Mouse (Mus musculus): ENCODE results near the gene Parp6. TPM values are rescaled to one million over a fixed set of nuclear protein-coding genes. Genes with fewer than 3 reads are reported as not detected.
A peak's percentile ranks its signal among the peaks of the same experiment; 100 is the strongest.

The Parp6 gene
- polyA plus RNA-seq, 1 experiment from 2014 or later, result 37.7 TPM

DNA sequence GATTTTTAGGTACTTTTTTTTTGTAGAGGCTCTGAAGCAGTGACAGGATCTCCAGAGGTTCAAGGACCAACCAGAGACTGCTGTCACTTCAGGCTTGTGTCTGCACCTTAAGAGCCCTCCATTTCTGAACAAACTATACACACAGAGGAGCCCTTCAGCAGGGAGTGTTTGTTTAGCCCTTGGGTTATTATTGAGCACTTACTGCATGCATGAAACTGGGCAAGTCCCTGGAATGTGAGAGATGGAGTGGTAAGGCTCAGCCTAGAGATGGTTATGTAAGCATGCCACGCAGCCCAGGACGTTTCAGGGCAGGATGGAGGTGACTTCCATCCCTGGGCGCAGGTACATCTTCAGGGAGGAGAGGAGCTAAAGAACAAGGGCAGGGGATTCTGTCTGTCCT is 79.3 kb downstream of the Parp6 start:
- H3K4me3 ChIP-seq, result no peak overlapping the region
- no peaks in the 10 kb centered on the region for H3K9me3 ChIP-seq
- H3K36me3 ChIP-seq (replicated peaks), result no peaks in the 10 kb centered on the region
- peaks cover 13% of the 10 kb centered on the region for H3K27me3 ChIP-seq (replicated peaks; ENCODE audit: low read depth, poor library complexity, severe bottlenecking)
- 82% methylated on average over 3 of the region's 3 CpGs for WGBS
- DNase-seq (ENCODE audit: low spot score), result no peak
- peaks cover 50% of the 10 kb centered on the region for H3K4me1 ChIP-seq
- H3K27ac ChIP-seq (replicated peaks), result 0 out of 2 replicates have a peak overlapping the region, but pooled peaks have one; percentile 14

Other genes starting within 250 kb of the Parp6 start
- gene Arih1, start 130.7 kb upstream of the Parp6 start, polyA plus RNA-seq (2016; fragmentation: Nextera tagmentation; extraction: Ambion mirVana), result 18.7 and 19.5 TPM in 2 replicates
- 42.5 and 43.2 TPM in 2 replicates for gene Hexa, start 77.7 kb upstream of the Parp6 start, polyA plus RNA-seq (2016; fragmentation: Nextera tagmentation; extraction: Ambion mirVana)
- not detected in 2 replicates for gene Tmem202, start 77.4 kb upstream of the Parp6 start, polyA plus RNA-seq (2016; fragmentation: Nextera tagmentation; extraction: Ambion mirVana)
- gene Celf6, start 39.4 kb upstream of the Parp6 start, polyA plus RNA-seq (2016; fragmentation: Nextera tagmentation; extraction: Ambion mirVana), result 1.3 TPM in 2 replicates
- 2,716 and 3,081 TPM in 2 replicates for gene Pkm, start 39.1 kb downstream of the Parp6 start, polyA plus RNA-seq (2016; fragmentation: Nextera tagmentation; extraction: Ambion mirVana)
- 0.24 and 0.64 TPM in 2 replicates for gene Gramd2, start 62.9 kb downstream of the Parp6 start, polyA plus RNA-seq (2016; fragmentation: Nextera tagmentation; extraction: Ambion mirVana)
- 15.6 and 17.4 TPM in 2 replicates for gene Senp8, start 133.4 kb downstream of the Parp6 start, polyA plus RNA-seq (2016; fragmentation: Nextera tagmentation; extraction: Ambion mirVana)
- gene Myo9a, start 133.6 kb downstream of the Parp6 start, polyA plus RNA-seq (2016; fragmentation: Nextera tagmentation; extraction: Ambion mirVana), result 10.1 and 11.1 TPM in 2 replicates

Measured in embryonic facial prominence, embryonic 10.5 days (tissue).